Mouse (Mus musculus): ENCODE measurements around the gene AC170998.1.

Gene AC170998.1

GRCm38 (mm10) chr17:28725783-28726182 lies at the start of gene AC170998.1:
Gene AC170998.1, plus strand, starts transcription at chr17:28726083.
- no peak for DNase-seq (ENCODE audit: low read depth, low spot score)

- DNase-seq (ENCODE audit: low read depth, low spot score), result no peak
These were observed 43.4 kb upstream of the AC170998.1 start for GRCm38 (mm10) chr17:28682311-28683084.

DNA sequence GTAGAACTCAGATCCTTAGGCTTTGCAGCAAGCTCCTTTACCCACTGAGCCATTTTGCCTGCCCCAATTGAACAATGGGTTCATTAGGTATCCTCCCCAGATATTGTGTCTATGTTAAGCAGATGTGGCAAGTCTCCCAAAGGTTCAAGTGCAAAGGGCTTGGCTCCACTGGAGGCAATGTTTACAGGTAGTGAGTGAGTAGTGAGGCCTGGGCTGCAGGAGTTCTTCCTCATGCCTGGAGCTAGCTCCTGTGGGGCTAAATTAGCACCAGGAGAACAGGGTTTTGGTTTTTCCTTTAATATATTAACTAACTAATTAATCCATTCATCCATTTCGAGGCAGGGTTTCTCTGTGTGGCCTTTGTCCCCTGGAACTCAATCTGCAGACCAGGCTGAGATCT lies 42.3 kb upstream of the AC170998.1 start:
- no peak for DNase-seq (ENCODE audit: low read depth, low spot score)

DNA sequence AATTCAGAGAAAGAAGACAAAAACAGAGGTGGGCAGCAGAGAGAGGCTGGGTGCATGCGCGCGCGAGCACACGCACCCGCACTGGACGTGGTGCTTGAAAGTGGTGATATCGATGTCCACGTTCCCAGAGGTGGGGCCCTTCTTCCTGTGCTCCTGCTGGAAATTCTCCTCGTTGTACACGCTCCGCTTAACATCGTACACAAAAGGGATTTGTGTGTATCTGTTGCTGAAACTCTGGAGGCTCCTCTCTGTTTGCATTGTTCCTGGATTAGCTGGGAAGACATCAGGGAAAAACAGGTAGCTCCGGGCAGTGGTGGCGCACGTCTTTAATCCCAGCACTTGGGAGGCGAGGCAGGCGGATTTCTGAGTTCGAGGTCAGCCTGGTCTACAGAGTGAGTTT lies 41.3 kb upstream of the AC170998.1 start:
- DNase-seq (ENCODE audit: low read depth, low spot score), result peak; percentile 30

DNA sequence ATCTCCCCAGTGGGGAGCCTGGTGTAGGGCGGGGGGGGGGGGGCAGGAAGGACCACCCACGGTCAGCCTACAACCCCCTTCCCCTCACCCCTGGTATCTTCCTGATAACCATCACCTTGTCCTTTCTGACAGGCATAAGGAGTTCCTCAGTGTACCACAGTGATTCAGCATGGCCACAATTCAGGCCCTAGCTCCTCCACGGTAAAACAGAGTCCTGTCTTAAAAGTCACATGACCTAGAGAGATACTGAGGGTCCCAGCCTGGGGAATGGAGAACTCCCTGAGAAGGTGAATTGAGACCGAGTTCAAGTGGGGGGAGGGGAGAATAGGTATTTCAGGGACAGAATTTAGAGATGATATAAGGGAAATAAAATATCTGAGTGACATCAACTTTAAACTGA lies 38.5 kb upstream of the AC170998.1 start:
- no peak for DNase-seq (ENCODE audit: low read depth, low spot score)

DNA sequence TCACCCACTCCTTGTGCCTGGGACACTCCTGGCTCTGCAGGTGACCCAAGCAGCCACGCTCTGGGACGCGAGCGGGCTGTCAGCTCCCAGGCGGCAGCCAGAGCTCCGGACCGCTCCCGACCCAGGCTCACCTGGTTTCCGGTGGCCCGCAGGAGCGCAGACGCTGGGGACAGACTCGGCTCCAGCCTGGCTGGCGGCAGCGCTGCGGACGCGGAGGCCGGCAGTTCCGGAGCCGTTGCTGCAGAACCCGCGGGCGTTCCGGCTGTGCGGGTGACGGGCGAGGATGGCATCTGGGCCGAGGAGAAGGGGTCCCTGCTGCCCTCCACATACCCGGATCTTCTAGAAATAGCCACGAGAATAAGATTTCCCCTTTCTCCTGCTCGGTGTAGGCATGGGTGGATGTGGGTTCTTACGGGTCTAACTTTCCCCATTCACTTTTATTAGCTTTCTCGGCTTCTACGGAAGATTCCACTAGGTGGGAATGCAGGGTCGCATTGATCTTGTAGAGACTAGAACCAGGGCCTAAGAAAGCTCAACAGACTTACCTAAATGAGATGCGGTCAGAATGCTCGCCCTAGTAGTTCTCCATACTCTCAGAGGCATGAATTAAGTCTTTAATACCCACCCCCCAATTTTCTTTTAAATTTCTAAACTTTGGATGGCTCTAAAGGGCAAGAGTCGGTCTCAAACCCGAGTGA lies 36.1 kb upstream of the AC170998.1 start, which contains the start of gene Slc26a8:
TSS of gene Slc26a8 (minus strand) at position 648 of the 698 bp plus-strand sequence.
- DNase-seq (ENCODE audit: low read depth, low spot score), result peak; percentile 56

DNA sequence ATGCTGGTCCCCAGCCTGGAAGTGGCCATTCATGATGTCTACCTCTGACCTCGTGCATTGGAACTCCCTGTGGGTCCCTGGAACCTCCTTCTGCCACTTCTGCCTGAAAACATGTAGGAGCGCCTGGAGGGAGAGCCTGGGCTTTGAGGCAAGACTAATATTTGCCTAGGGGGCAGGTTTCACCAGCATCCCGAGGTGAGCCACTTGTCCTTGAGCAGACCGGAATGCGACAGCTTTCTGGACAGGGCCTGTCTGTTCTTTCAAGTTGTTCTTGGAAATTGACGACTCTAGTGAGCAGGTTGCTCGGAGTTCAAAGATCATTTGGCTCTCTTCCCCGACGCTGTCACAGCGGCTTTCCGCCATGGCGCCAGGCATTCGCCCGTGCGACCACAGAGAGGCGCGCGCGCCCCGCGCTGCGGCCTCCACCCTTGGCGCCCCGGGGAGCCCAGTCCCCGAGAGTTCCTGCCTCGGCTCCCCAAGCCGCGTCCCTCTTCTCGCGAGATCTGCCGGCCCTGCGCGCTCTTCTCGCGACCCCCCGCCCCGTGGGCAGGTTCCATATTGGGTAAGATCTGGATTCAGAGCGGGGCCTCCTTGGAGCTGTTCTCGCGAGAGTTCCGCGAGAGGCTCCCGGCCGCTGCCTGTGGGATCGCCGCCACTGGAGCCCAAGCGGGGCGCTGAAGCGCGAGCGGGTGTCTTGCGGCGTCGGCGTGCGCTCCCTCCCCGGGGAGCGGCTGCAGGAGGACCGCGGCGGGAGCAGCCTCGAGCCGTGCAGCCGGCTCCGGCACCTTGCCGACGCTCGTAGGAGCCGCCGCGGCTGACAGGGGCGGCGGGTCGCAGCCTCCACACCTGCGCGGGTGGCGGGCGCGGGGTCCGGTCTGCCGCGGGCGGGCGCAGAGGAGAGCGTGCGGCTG lies 34.9 kb upstream of the AC170998.1 start, which contains the start of gene Mapk14:
TSS of gene Mapk14 (plus strand) at position 554 of the 911 bp plus-strand sequence.
- peak; percentile 100 for DNase-seq (ENCODE audit: low read depth, low spot score)

DNA sequence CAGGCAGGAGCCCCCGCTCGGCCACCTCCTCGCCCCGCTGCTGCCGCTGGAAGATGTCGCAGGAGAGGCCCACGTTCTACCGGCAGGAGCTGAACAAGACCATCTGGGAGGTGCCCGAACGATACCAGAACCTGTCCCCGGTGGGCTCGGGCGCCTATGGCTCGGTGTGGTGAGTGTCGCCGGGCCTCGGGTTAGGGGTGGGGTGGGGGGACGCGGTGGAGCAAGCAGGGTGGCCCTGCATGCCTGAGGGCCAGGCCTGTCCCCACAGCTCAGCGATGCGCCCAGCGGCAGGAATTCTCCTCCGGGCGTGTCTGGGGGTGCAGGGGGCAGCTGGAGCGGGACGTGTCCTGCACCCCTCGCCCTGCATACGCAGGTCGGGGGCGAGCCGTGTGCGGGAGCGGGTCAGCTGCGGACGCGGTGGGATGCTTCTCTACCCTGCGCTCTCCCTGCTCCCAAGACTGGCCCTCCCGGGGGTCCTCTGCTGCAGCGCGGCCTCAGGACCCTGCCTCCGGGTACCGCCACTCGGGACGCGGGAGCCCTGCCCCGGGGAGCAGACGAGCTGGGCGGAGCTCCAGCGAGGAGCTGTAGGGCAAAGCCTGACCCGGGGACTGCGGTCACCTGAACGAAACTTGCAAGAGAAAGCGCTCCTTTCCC lies 34.1 kb upstream of the AC170998.1 start:
- DNase-seq (ENCODE audit: low read depth, low spot score), result peak; percentile 54

DNA sequence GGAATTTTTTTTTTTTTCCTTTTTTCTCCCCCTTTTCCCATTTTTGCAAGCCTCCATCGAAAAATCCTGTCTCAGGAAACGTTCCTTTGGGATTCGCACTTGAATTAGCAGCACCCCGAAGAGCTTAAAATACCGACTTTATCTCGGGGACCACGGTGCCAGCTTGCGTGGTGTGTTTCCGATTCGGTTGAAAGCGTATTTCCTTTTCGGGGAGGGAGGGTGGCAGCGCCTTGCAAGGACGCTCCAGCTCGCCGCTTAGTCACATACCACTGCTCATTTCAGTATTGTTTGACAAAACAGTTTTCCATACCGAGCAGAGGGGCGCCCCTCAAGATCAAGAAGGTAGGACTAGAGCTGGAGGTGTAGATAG lies 33.6 kb upstream of the AC170998.1 start:
- DNase-seq (ENCODE audit: low read depth, low spot score), result peak; percentile 28

- no peak for DNase-seq (ENCODE audit: low read depth, low spot score)
These were observed 32.8 kb upstream of the AC170998.1 start for GRCm38 (mm10) chr17:28693086-28693485.

DNA sequence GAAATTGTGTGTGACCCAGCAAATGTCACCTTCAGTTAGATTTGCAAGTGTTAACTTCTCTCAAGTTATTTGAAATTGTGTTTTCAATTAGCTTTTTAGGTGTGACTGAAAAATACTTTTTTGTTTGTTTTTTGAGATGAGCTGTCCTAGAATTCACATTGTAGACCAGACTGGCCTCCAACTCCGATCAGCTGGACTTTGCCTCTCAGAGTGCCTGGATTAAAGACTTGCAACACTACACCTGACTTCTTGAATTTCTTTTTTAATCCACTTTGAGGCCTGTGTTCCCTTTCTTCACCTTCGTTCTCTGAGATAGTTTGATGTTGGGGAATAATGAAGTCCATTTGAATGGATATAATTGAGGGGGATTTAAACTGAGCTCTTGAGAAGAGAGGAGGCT lies 31.8 kb upstream of the AC170998.1 start:
- no peak for DNase-seq (ENCODE audit: low read depth, low spot score)

GRCm38 (mm10) chr17:28694832-28695231 lies 31.1 kb upstream of the AC170998.1 start:
- no peak for DNase-seq (ENCODE audit: low read depth, low spot score)

GRCm38 (mm10) chr17:28696641-28697040 lies 29.2 kb upstream of the AC170998.1 start:
- no peak for DNase-seq (ENCODE audit: low read depth, low spot score)

DNA sequence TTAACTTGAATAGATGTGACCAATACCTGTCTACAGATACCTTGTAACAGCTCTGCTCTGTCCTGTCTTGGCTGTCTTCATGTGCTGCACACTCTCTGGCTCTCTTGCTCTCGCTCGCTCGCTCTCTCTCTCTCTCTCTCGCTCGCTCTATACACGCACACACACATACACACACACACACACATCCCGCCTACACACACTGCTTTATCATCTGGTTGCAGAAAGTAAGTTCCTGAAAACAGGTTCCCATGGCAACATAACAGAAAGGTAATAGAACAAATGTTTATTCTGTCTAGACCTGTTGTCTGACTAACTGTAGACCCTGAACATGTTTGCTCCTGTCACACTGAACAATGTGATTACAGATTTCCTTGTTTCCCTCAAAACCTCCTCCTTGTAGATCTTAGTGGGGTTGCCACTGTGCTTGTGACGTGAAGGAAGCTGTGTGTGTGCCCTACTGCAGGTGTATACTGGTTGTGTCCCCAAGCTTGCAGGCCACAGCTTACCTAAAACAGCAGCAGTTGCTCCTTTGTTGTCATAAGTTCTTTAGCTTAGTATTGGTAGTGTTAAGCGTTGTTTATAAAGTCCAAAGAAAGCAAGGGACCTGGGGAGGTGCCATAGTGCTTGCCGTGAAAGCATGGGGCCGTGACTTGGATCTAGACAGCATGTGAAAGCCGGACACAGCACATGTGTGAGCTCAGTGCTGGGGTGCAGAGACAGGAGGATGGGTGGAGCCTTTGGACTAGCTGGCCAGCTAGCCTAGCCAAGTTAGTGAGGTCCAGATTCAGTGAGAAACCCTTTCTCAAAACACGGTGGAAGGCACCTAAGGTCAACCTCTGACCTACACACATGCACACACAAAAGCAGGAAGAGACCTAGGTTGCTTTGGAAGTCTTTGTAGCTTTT lies 28.3 kb upstream of the AC170998.1 start:
- DNase-seq (ENCODE audit: low read depth, low spot score), result no peak

DNA sequence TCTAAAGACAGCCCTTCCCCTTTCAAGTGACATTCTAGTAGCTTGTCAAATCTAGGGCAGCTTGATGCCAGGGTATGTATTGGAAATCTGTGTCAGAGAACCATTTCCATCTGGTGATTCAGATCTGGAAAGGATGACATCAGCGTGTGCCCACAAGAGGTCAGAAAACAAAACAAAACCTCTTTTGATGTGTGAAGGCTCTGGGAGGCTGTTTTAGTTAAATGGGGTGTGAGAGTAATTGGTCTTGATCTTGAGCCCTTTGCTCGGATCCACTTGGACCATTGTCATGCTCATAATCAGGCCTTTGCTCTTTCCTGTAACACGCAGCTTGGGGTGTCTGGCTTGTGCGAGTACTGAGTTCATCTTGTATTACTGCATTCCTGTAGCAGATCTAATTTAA lies 27.6 kb upstream of the AC170998.1 start:
- DNase-seq (ENCODE audit: low read depth, low spot score), result peak; percentile 36

- DNase-seq (ENCODE audit: low read depth, low spot score), result no peak
These were observed 27.2 kb upstream of the AC170998.1 start for GRCm38 (mm10) chr17:28698672-28699071.

DNA sequence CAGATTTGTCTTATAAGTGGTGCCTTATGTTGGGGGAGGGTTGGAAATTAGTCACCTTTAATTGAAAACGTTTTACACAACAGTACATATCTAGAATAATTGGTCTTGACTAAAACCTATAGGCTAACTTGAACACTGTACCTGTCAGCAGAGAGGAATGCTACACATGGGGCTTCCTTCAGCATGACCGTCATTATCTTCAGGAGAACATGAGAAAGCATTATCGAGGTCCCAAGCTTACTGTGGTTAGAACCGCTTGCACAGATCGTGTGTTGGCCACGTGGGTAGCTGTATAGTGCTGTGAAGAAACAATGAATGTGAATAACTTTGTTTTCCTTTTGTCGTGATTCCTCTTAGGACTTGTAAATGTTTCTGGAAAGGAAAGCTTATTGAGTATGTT lies 26.1 kb upstream of the AC170998.1 start:
- DNase-seq (ENCODE audit: low read depth, low spot score), result no peak

GRCm38 (mm10) chr17:28701171-28701570 lies 24.7 kb upstream of the AC170998.1 start:
- DNase-seq (ENCODE audit: low read depth, low spot score), result no peak

DNA sequence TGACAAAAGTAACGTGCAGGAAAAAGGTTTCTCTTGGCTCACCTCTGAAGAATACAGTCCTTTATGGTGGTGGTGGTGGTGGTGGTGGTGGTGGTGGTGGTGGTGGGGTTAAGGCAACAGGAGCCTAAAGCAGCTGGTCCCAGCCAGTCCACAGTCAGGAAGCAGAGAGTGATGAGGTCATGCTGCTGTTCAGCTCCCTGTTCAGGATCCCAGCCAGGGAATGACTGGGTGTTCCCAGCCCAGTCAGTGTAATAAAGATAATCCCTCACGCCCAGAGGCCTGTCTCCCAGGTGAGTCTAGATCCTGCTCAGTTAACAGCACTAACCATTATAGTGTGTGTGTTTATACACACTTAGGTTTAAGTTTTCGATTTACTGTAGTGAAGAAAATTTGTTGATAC lies 24.1 kb upstream of the AC170998.1 start:
- DNase-seq (ENCODE audit: low read depth, low spot score), result peak; percentile 18

GRCm38 (mm10) chr17:28702646-28703045 lies 23.2 kb upstream of the AC170998.1 start:
- DNase-seq (ENCODE audit: low read depth, low spot score), result no peak
